Mouse (Mus musculus): ENCODE data around the gene Copz2. TPM values are rescaled to one million over a fixed set of nuclear protein-coding genes. Genes with fewer than 3 reads are reported as not detected.

Copz2 gene
- total RNA-seq, 1 experiment, result 5.5 TPM

- H3K4me3 ChIP-seq (ENCODE audit: insufficient read depth in 1 of 2, low read depth in 1 of 2, low read length in 2 of 2, poor library complexity in 1 of 2, severe bottlenecking in 1 of 2), result peak overlapping the region in 1 of 2 experiments; percentile 7; a peak in 1 of 4 replicates
- H3K36me3 ChIP-seq (ENCODE audit: control insufficient read depth, insufficient read depth, low read length, poor library complexity, severe bottlenecking), result peaks cover 20% of the 10 kb centered on the region
- H3K27ac ChIP-seq (ENCODE audit: insufficient read depth, low read depth, low read length, poor library complexity, severe bottlenecking), result no peak overlapping the region
- in situ Hi-C loops (cut with MboI; ENCODE audit: low sequenced_read_pairs in 2 of 2, unreplicated experiment in 2 of 2), result no loop called here
- H3K9ac ChIP-seq (ENCODE audit: insufficient read depth, low read depth, low read length, poor library complexity, severe bottlenecking), result peak overlapping the region; percentile 15; the same call in 1 of the 2 replicates
- H3K4me1 ChIP-seq (ENCODE audit: control insufficient read depth in 2 of 2, insufficient read depth in 2 of 2, low read length in 2 of 2, poor library complexity in 1 of 2), result peaks cover 9 to 22% of the 10 kb centered on the region in 2 experiments
- TF ChIP-seq ZNF384 (IDR thresholded peaks at IDR 0.05; ENCODE audit: low read depth, low read length) (no peak), ZC3H11A (IDR thresholded peaks at IDR 0.05; ENCODE audit: borderline replicate concordance, low read depth, low read length) (no peak), MAFK (IDR thresholded peaks at IDR 0.05; ENCODE audit: insufficient read depth, low read depth, low read length) (no peak), HCFC1 (IDR thresholded peaks at IDR 0.05; ENCODE audit: borderline replicate concordance, insufficient read depth, low read length) (no peak), CHD2 (IDR thresholded peaks at IDR 0.05; ENCODE audit: low read depth, low read length) (no peak)
- no peak for DNase-seq (ENCODE audit: low read depth, low spot score)
- H3K9me3 ChIP-seq (ENCODE audit: control insufficient read depth, insufficient read depth, low read depth, low read length), result no peaks in the 10 kb centered on the region
Observed at GRCm38 (mm10) chr11:96827062-96827581, 22.5 kb upstream of the Copz2 start.

GRCm38 (mm10) chr11:96827917-96828316 lies 21.8 kb upstream of the Copz2 start:
- H3K36me3 ChIP-seq (ENCODE audit: control insufficient read depth, insufficient read depth, low read length, poor library complexity, severe bottlenecking), result peaks cover 18% of the 10 kb centered on the region
- H3K27ac ChIP-seq (ENCODE audit: insufficient read depth, low read depth, low read length, poor library complexity, severe bottlenecking), result no peak overlapping the region
- H3K9ac ChIP-seq (ENCODE audit: insufficient read depth, low read depth, low read length, poor library complexity, severe bottlenecking), result no peak overlapping the region; the same call in 1 of the 2 replicates
- peaks cover 9 to 20% of the 10 kb centered on the region in 2 experiments for H3K4me1 ChIP-seq (ENCODE audit: control insufficient read depth in 2 of 2, insufficient read depth in 2 of 2, low read length in 2 of 2, poor library complexity in 1 of 2)
- DNase-seq (ENCODE audit: low read depth, low spot score), result no peak
- in situ Hi-C loops (cut with MboI; ENCODE audit: low sequenced_read_pairs in 2 of 2, unreplicated experiment in 2 of 2), result no loop called here
- no peak for TF ChIP-seq ZC3H11A (IDR thresholded peaks at IDR 0.05; ENCODE audit: borderline replicate concordance, low read depth, low read length)
- TF ChIP-seq HCFC1 (IDR thresholded peaks at IDR 0.05; ENCODE audit: borderline replicate concordance, insufficient read depth, low read length), result no peak
- TF ChIP-seq CHD2 (IDR thresholded peaks at IDR 0.05; ENCODE audit: low read depth, low read length), result no peak
- no peak for TF ChIP-seq MAFK (IDR thresholded peaks at IDR 0.05; ENCODE audit: insufficient read depth, low read depth, low read length)
- TF ChIP-seq ZNF384 (IDR thresholded peaks at IDR 0.05; ENCODE audit: low read depth, low read length), result no peak
- no peak overlapping the region for H3K4me3 ChIP-seq (ENCODE audit: insufficient read depth in 1 of 2, low read depth in 1 of 2, low read length in 2 of 2, poor library complexity in 1 of 2, severe bottlenecking in 1 of 2)
- H3K9me3 ChIP-seq (ENCODE audit: control insufficient read depth, insufficient read depth, low read depth, low read length), result no peaks in the 10 kb centered on the region

GRCm38 (mm10) chr11:96828881-96829280 lies 20.8 kb upstream of the Copz2 start:
- Histone ChIP-seq H3K27ac (ENCODE audit: insufficient read depth, low read depth, low read length, poor library complexity, severe bottlenecking) (peak overlapping the region; percentile 94; the same call in 1 of the 2 replicates), H3K4me1 (ENCODE audit: control insufficient read depth in 2 of 2, insufficient read depth in 2 of 2, low read length in 2 of 2, poor library complexity in 1 of 2) (peaks cover 9 to 18% of the 10 kb centered on the region in 2 experiments; a peak in 3 of 4 replicates), H3K4me3 (ENCODE audit: insufficient read depth in 1 of 2, low read depth in 1 of 2, low read length in 2 of 2, poor library complexity in 1 of 2, severe bottlenecking in 1 of 2) (peak overlapping the region; percentile 93 to 94), H3K36me3 (ENCODE audit: control insufficient read depth, insufficient read depth, low read length, poor library complexity, severe bottlenecking) (peaks cover 18% of the 10 kb centered on the region), H3K9me3 (ENCODE audit: control insufficient read depth, insufficient read depth, low read depth, low read length) (no peaks in the 10 kb centered on the region), H3K9ac (ENCODE audit: insufficient read depth, low read depth, low read length, poor library complexity, severe bottlenecking) (peak overlapping the region; percentile 98)
- DNase-seq (ENCODE audit: low read depth, low spot score), result no peak
- in situ Hi-C loops (cut with MboI; ENCODE audit: low sequenced_read_pairs in 2 of 2, unreplicated experiment in 2 of 2), result no loop called here
- TF ChIP-seq ZC3H11A (IDR thresholded peaks at IDR 0.05; ENCODE audit: borderline replicate concordance, low read depth, low read length), result no peak
- TF ChIP-seq CHD2 (IDR thresholded peaks at IDR 0.05; ENCODE audit: low read depth, low read length), result no peak
- no peak for TF ChIP-seq ZNF384 (IDR thresholded peaks at IDR 0.05; ENCODE audit: low read depth, low read length)
- no peak for TF ChIP-seq MAFK (IDR thresholded peaks at IDR 0.05; ENCODE audit: insufficient read depth, low read depth, low read length)
- no peak for TF ChIP-seq HCFC1 (IDR thresholded peaks at IDR 0.05; ENCODE audit: borderline replicate concordance, insufficient read depth, low read length)

GRCm38 (mm10) chr11:96829403-96829812 lies 20.3 kb upstream of the Copz2 start:
- Histone ChIP-seq H3K9me3 (ENCODE audit: control insufficient read depth, insufficient read depth, low read depth, low read length) (no peaks in the 10 kb centered on the region), H3K4me3 (ENCODE audit: insufficient read depth in 1 of 2, low read depth in 1 of 2, low read length in 2 of 2, poor library complexity in 1 of 2, severe bottlenecking in 1 of 2) (peak overlapping the region; percentile 93 to 94), H3K36me3 (ENCODE audit: control insufficient read depth, insufficient read depth, low read length, poor library complexity, severe bottlenecking) (peaks cover 18% of the 10 kb centered on the region), H3K9ac (ENCODE audit: insufficient read depth, low read depth, low read length, poor library complexity, severe bottlenecking) (peak overlapping the region; percentile 98), H3K4me1 (ENCODE audit: control insufficient read depth in 2 of 2, insufficient read depth in 2 of 2, low read length in 2 of 2, poor library complexity in 1 of 2) (peaks cover 9 to 18% of the 10 kb centered on the region in 2 experiments; a peak in 3 of 4 replicates), H3K27ac (ENCODE audit: insufficient read depth, low read depth, low read length, poor library complexity, severe bottlenecking) (peak overlapping the region; percentile 94)
- DNase-seq (ENCODE audit: low read depth, low spot score), result peak; percentile 80
- in situ Hi-C loops (cut with MboI; ENCODE audit: low sequenced_read_pairs in 2 of 2, unreplicated experiment in 2 of 2), result no loop called here
- TF ChIP-seq MAFK (IDR thresholded peaks at IDR 0.05; ENCODE audit: insufficient read depth, low read depth, low read length), result no peak
- TF ChIP-seq HCFC1 (IDR thresholded peaks at IDR 0.05; ENCODE audit: borderline replicate concordance, insufficient read depth, low read length), result 0 out of 2 replicates have a peak, but pooled peaks have one; percentile 37

All from ES-E14 (cell line).